Mouse (Mus musculus) CH12.LX (cell line): ENCODE results near the gene Psma5. TPM values are rescaled to one million over a fixed set of nuclear protein-coding genes. Genes with fewer than 3 reads are reported as not detected.

Experiments used
- DNase-seq: peaks from one replicate; pipeline ENCODE4 v3.0.0-alpha.2; 2013; ENCODE audit errors: extremely low read depth
- H3K27ac ChIP-seq: 2 replicates; pipeline ENCODE4 v1.5.1; 2012; ENCODE audit warnings: low read depth, mild to moderate bottlenecking, control low read depth, moderate library complexity; ENCODE audit not compliant: insufficient read depth
- H3K27me3 ChIP-seq: replicated peaks from 2 replicates; pipeline ENCODE3; 2012; ENCODE audit warnings: inconsistent platforms
- H3K36me3 ChIP-seq, 2 experiments: replicated peaks in 1 of 2; 2 replicates each; pipeline versions ENCODE3 to v1.6.1; 2012; ENCODE audit warnings: inconsistent platforms in 1 of 2, low read length in 1 of 2, mild to moderate bottlenecking in 1 of 2, mixed read lengths in 1 of 2, moderate library complexity in 1 of 2; ENCODE audit not compliant: control insufficient read depth in 1 of 2, insufficient read depth in 1 of 2
- H3K4me1 ChIP-seq, 2 experiments: 2 replicates each; pipeline ENCODE4 v1.6.1; 2012; ENCODE audit warnings: inconsistent platforms in 1 of 2, moderate library complexity in 1 of 2; ENCODE audit not compliant: insufficient read depth in 2 of 2, control insufficient read depth in 1 of 2
- H3K4me2 ChIP-seq: 2 replicates; pipeline ENCODE4 v1.6.1; 2012; ENCODE audit warnings: low read depth, mild to moderate bottlenecking, control low read depth; ENCODE audit not compliant: poor library complexity, insufficient read depth, severe bottlenecking
- H3K4me3 ChIP-seq, 3 experiments: fragments of 150-350 bp in 1 of 3; sonication (generic) in 1 of 3; replicated peaks in 1 of 3; 2 replicates each; pipeline versions ENCODE3 to v1.5.1; 2011 to 2012; ENCODE audit warnings: low read depth in 2 of 3, low read length in 2 of 3, mild to moderate bottlenecking in 2 of 3, moderate library complexity in 2 of 3, control low read depth in 1 of 3, improper control_type of control experiment in 1 of 3, inconsistent platforms in 1 of 3, mixed read lengths in 1 of 3; ENCODE audit not compliant: poor library complexity in 1 of 3
- H3K79me2 ChIP-seq: replicated peaks from 2 replicates; pipeline ENCODE4 v1.6.1; 2012; ENCODE audit warnings: mild to moderate bottlenecking, moderate library complexity; ENCODE audit not compliant: control insufficient read depth, poor library complexity, insufficient read depth, severe bottlenecking; ENCODE audit errors: extremely low read depth
- H3K9ac ChIP-seq: 2 replicates; pipeline ENCODE4 v1.6.1; 2012; ENCODE audit warnings: low read depth, mild to moderate bottlenecking, control low read depth, moderate library complexity; ENCODE audit not compliant: insufficient read depth
- H3K9me3 ChIP-seq: replicated peaks from 2 replicates; pipeline ENCODE3; 2012; ENCODE audit warnings: low read length, inconsistent platforms, mixed read lengths
- CTCF ChIP-seq, 2 experiments: IDR thresholded peaks in 1 of 2; conservative IDR thresholded peaks in 1 of 2; 2 replicates each; pipeline ENCODE4 v1.5.1; 2011 to 2012; ENCODE audit warnings: low read depth in 2 of 2, low read length in 2 of 2, improper control_type of control experiment in 1 of 2, inconsistent platforms in 1 of 2, mild to moderate bottlenecking in 1 of 2, moderate library complexity in 1 of 2
- EP300 ChIP-seq: IDR thresholded peaks from 2 replicates; pipeline ENCODE4 v1.6.1; 2011; ENCODE audit warnings: low read length, improper control_type of control experiment
- ETS1 ChIP-seq: conservative IDR thresholded peaks from 2 replicates; pipeline ENCODE4 v1.6.1; 2012; ENCODE audit warnings: low read depth, mild to moderate bottlenecking, inconsistent platforms, low read length, improper control_type of control experiment, moderate library complexity
- HCFC1 ChIP-seq: IDR thresholded peaks from 2 replicates; pipeline ENCODE4 v1.6.1; 2012; ENCODE audit warnings: low read depth, mild to moderate bottlenecking, inconsistent platforms, low read length, improper control_type of control experiment
- IRF4 ChIP-seq: IDR thresholded peaks from 2 replicates; pipeline ENCODE4 v1.6.1; 2014; ENCODE audit warnings: low read depth, mild to moderate bottlenecking, inconsistent platforms, low read length, improper control_type of control experiment
- JUND ChIP-seq: conservative IDR thresholded peaks from 2 replicates; pipeline ENCODE4 v1.6.1; 2011; ENCODE audit warnings: low read depth, low read length, improper control_type of control experiment
- MYC ChIP-seq: IDR thresholded peaks from 2 replicates; pipeline ENCODE4 v1.6.1; 2011; ENCODE audit warnings: low read depth, mild to moderate bottlenecking, improper control_type of control experiment, low read length
- RAD21 ChIP-seq: IDR thresholded peaks from 2 replicates; pipeline ENCODE4 v1.6.1; 2011; ENCODE audit warnings: low read depth, mild to moderate bottlenecking, low read length, improper control_type of control experiment, moderate library complexity
- SMC3 ChIP-seq: IDR thresholded peaks from 2 replicates; pipeline ENCODE4 v1.6.1; 2011; ENCODE audit warnings: low read depth, low read length, improper control_type of control experiment
- USF2 ChIP-seq: conservative IDR thresholded peaks from 2 replicates; pipeline ENCODE4 v1.6.1; 2011; ENCODE audit warnings: low read depth, low read length, improper control_type of control experiment
- ZNF384 ChIP-seq: IDR thresholded peaks from 2 replicates; pipeline ENCODE4 v1.6.1; 2012; ENCODE audit warnings: low read depth, low read length, improper control_type of control experiment, inconsistent platforms
- dilution Hi-C: fragments of 300-500 bp; cut with MboI; formaldehyde crosslinking; loops from 2 replicates; pipeline ENCODE4 v1.14.3; 2020; ENCODE audit warnings: low sequenced_read_pairs; ENCODE audit not compliant: extremely low pct_unique_long_range_greater_than_20kb, extremely low pct_ligation_motif_present
- in situ Hi-C: fragments of 300-500 bp; cut with MboI; formaldehyde crosslinking; loops from 3 replicates; pipeline ENCODE4 v1.14.3; 2019; ENCODE audit warnings: low sequenced_read_pairs, low pct_ligation_motif_present, low pct_unique_long_range_greater_than_20kb, mixed read lengths
- polyA plus RNA-seq: library from polyadenylated mRNA; unstranded; fragments of >175 nt; gene quantifications from 2 replicates; pipeline ENCODE4 v1.2.1, GENCODE M21; 2012; ENCODE audit warnings: low read depth; ENCODE audit not compliant: insufficient read length
- total RNA-seq, 2 experiments: library from RNA; depleted of rRNA; stranded (reverse); fragments of 300-350 nt in 1 of 2; fragments of >200 nt in 1 of 2; gene quantifications; 2 replicates each; pipeline ENCODE4 v1.2.3; 2012 to 2014

Psma5 gene
- total and polyA plus RNA-seq, 3 experiments: 245 to 341 (median 264) TPM

GRCm38 (mm10) chr3:108304747-108305146 is 48.0 kb downstream of the Psma5 start:
- Histone ChIP-seq H3K36me3 (no peaks in the 10 kb centered on the region), H3K27me3 (no peaks in the 10 kb centered on the region), H3K79me2 (no peaks in the 10 kb centered on the region), H3K9ac (no peak overlapping the region), H3K4me3 (no peak overlapping the region), H3K9me3 (no peaks in the 10 kb centered on the region), H3K4me2 (no peak overlapping the region), H3K4me1 (no peaks in the 10 kb centered on the region; a peak in 1 of 4 replicates), H3K27ac (no peak overlapping the region)
- DNase-seq: no peak
- no peak for TF ChIP-seq SMC3
- no peak for TF ChIP-seq EP300
- TF ChIP-seq ETS1: no peak
- no peak for TF ChIP-seq ZNF384
- no peak for TF ChIP-seq RAD21
- in situ Hi-C loops: no loop called here
- dilution Hi-C loops: no loop called here

- no peak overlapping the region for H3K9ac ChIP-seq
- H3K9me3 ChIP-seq: no peaks in the 10 kb centered on the region
- in situ Hi-C loops: no loop called here
- peaks cover 0 to 4% of the 10 kb centered on the region in 2 experiments; a peak in 2 of 4 replicates for H3K4me1 ChIP-seq
- H3K79me2 ChIP-seq: no peaks in the 10 kb centered on the region
- TF ChIP-seq IRF4 (no peak), HCFC1 (no peak), MYC (no peak), ETS1 (no peak), RAD21 (no peak), CTCF (conservative IDR thresholded peaks at IDR 0.05 in 1 of 2, IDR thresholded peaks at IDR 0.05 in 1 of 2; ENCODE audit: low read depth in 2 of 2, low read length in 2 of 2) (no peak), JUND (no peak)
- H3K36me3 ChIP-seq: no peaks in the 10 kb centered on the region
- dilution Hi-C loops: no loop called here
- H3K27me3 ChIP-seq: no peaks in the 10 kb centered on the region
- H3K4me3 ChIP-seq: no peak overlapping the region
- DNase-seq: no peak
- no peak overlapping the region for H3K27ac ChIP-seq
- no peak overlapping the region for H3K4me2 ChIP-seq
These were observed 49.7 kb downstream of the Psma5 start for GRCm38 (mm10) chr3:108306387-108306786.

- dilution Hi-C loops (no loop called here), in situ Hi-C loops (no loop called here)
These were observed 50.8 kb downstream of the Psma5 start for GRCm38 (mm10) chr3:108307485-108307884.

More at GRCm38 (mm10) chr3:108307485-108307884, 50.8 kb downstream of the Psma5 start:
- peaks cover 0 to 4% of the 10 kb centered on the region in 2 experiments; a peak in 2 of 4 replicates for H3K4me1 ChIP-seq
- H3K27ac ChIP-seq: no peak overlapping the region
- no peaks in the 10 kb centered on the region for H3K79me2 ChIP-seq
- no peak overlapping the region for H3K9ac ChIP-seq
- TF ChIP-seq USF2: no peak
- TF ChIP-seq, all 38 proteins: peak for 0
- no peaks in the 10 kb centered on the region for H3K9me3 ChIP-seq
- no peak overlapping the region for H3K4me3 ChIP-seq
- no peak overlapping the region for H3K4me2 ChIP-seq
- H3K36me3 ChIP-seq: no peaks in the 10 kb centered on the region
- no peaks in the 10 kb centered on the region for H3K27me3 ChIP-seq
- DNase-seq: no peak
